Mouse (Mus musculus): ENCODE measurements around the gene Ppp2r2d. TPM values are rescaled to one million over a fixed set of nuclear protein-coding genes. Genes with fewer than 3 reads are reported as not detected.

Gene Ppp2r2d
- polyA plus RNA-seq, 1 experiment from 2014 or later = 34.9 TPM

DNA sequence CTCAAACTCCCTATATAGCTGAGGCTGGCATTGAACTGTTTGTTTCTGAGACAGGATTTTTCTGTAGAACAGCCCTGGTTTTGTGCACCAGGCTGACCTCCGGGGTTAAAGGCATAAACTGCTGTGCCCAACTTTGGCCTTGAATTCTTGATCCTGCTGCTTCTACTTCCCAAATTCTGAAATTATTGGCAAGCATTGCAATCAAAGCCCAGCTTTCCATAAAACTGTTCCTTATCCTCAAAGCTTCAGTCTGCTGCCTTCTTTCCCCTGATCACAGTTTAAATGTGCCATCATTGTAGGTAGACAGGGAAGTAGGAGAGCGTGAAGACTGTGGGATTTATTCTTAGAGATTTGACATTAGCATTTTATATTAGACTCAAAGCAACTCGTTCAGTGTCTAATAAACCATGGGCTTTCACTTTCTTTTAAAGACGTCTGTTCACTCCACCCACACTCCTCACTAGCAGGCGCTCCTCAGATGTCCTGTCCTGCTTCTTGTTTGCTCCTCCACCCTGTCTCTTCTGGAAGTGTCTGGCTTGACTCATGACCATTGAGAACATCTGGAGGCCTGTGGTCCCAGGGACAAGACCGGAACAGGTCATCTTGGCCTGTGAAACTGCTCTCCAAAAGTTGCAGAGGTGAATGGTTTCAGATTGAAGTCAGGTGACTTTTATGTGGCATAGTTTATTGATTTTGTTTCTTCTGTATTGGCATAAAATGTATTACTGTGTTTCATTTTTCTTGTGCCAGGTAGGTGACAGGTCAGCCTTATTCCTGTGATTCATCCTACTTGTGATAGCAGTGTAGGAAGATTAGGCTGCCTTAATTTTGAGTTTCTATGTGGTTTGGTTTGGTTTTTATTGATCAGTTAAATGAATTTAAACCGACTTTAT, 2.4 kb downstream of the Ppp2r2d start:
- 0 out of 2 replicates have a peak overlapping the region, but pooled peaks have one; percentile 94 for H3K9ac ChIP-seq (replicated peaks; ENCODE audit: low read depth, low read length)
- peak overlapping the region; percentile 91; the same call in 1 of the 2 replicates for H3K4me2 ChIP-seq (replicated peaks; ENCODE audit: low read depth, low read length)
- WGBS = 73% methylated on average over 7 of the region's 7 CpGs
- no peak overlapping the region for H3K27ac ChIP-seq (ENCODE audit: low read length)
- ATAC-seq (ENCODE audit: insufficient number of reproducible peaks, insufficient read depth, low FRiP score, low read depth) = no peak
- H3K27me3 ChIP-seq (ENCODE audit: control insufficient read depth, insufficient read depth, low read length) = no peaks in the 10 kb centered on the region
- peak overlapping the region; percentile 98; the same call in 1 of the 2 replicates for H3K4me3 ChIP-seq (ENCODE audit: low read depth, low read length)
- peaks cover 25% of the 10 kb centered on the region for H3K36me3 ChIP-seq (ENCODE audit: control insufficient read depth, insufficient read depth, low read length)
- no peaks in the 10 kb centered on the region for H3K9me3 ChIP-seq (ENCODE audit: control insufficient read depth, low read depth, low read length)
- peaks cover 24% of the 10 kb centered on the region for H3K4me1 ChIP-seq (ENCODE audit: control insufficient read depth, insufficient read depth, low read length)

DNA sequence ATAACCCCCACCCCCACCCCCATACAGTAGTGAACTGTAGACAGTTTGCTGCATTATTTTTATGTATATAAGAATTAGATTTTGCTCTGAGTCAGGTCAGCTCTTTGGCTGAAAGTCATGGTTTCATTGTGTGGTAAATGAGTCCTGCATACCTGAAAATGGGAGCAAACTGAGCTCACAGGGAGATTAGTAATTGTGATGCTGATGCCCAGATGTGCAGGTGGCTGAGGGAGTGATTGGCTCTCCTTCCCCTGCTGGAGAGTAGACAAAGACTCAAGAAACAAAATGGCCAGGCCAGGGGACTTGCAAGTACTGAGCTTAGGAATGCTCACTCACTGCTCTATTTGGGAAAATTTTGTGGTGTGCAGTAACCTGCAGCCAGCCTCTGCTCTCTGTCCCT, 4.2 kb downstream of the Ppp2r2d start:
- Histone ChIP-seq H3K27ac (ENCODE audit: low read length) (no peak overlapping the region), H3K27me3 (ENCODE audit: control insufficient read depth, insufficient read depth, low read length) (no peaks in the 10 kb centered on the region), H3K4me3 (ENCODE audit: low read depth, low read length) (no peak overlapping the region), H3K9ac (replicated peaks; ENCODE audit: low read depth, low read length) (no peak overlapping the region), H3K4me1 (ENCODE audit: control insufficient read depth, insufficient read depth, low read length) (peaks cover 17% of the 10 kb centered on the region), H3K9me3 (ENCODE audit: control insufficient read depth, low read depth, low read length) (no peaks in the 10 kb centered on the region), H3K36me3 (ENCODE audit: control insufficient read depth, insufficient read depth, low read length) (peaks cover 35% of the 10 kb centered on the region), H3K4me2 (replicated peaks; ENCODE audit: low read depth, low read length) (no peak overlapping the region)
- ATAC-seq (ENCODE audit: insufficient number of reproducible peaks, insufficient read depth, low FRiP score, low read depth) = no peak

DNA sequence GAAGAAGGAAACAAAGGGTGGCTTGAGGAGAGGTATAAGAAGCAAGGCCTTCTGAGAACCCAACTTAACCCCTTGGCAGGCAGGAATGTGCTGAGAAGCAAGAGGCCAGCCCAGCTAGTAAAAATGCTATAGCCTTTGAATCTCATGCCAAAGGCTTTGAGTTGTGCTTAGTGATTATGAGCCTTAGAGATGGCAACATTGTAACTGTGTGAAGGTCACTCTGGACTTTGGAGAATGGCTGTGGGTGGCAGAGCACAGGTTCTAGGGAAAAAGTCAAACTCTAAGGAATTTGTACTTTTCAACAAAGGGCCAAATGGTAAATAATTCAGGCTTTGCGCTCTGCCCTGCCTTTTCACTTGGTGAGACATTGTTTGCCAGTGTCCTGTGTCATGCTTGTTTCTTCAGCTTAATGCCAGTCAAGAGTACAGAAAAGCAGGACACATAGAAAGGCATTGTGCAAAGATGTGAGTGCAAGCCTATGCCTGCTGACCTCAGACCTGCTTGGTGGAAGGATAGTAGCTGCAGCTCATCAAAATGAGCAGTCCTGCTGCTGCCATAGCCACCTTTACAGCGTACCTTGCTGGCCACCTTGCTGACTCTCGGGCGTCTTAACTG, 7.6 kb downstream of the Ppp2r2d start:
- H3K4me2 ChIP-seq (replicated peaks; ENCODE audit: low read depth, low read length) = no peak overlapping the region
- peaks cover 42% of the 10 kb centered on the region for H3K36me3 ChIP-seq (ENCODE audit: control insufficient read depth, insufficient read depth, low read length)
- H3K9ac ChIP-seq (replicated peaks; ENCODE audit: low read depth, low read length) = no peak overlapping the region
- 92% methylated on average over 4 of the region's 4 CpGs for WGBS
- no peak overlapping the region for H3K4me3 ChIP-seq (ENCODE audit: low read depth, low read length)
- ATAC-seq (ENCODE audit: insufficient number of reproducible peaks, insufficient read depth, low FRiP score, low read depth) = no peak
- no peaks in the 10 kb centered on the region for H3K9me3 ChIP-seq (ENCODE audit: control insufficient read depth, low read depth, low read length)
- H3K27ac ChIP-seq (ENCODE audit: low read length) = no peak overlapping the region
- H3K4me1 ChIP-seq (ENCODE audit: control insufficient read depth, insufficient read depth, low read length) = peaks cover under 1% of the 10 kb centered on the region; the same call in 1 of the 2 replicates
- no peaks in the 10 kb centered on the region for H3K27me3 ChIP-seq (ENCODE audit: control insufficient read depth, insufficient read depth, low read length)

DNA sequence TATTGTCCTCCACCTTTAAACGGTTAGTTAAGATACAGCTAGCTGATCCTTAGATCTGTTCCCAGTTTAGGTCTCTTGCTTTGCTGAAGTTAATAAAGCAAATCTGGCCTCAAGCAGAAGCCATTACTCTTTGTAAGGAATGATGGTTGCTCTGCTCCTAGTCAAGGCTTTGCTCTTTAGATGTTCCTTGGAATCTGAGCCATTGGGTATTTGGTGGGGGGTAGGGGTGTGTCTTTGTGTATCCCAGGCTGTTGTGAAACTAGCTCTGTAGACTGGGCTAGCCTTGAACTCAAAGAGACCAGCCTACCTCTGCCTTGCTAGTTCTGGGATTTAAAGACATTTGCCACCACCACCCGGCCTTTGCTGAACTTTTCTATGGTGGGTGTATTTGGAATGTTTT, 8.3 kb downstream of the Ppp2r2d start:
- Histone ChIP-seq H3K27me3 (ENCODE audit: control insufficient read depth, insufficient read depth, low read length) (no peaks in the 10 kb centered on the region), H3K9ac (replicated peaks; ENCODE audit: low read depth, low read length) (no peak overlapping the region), H3K4me1 (ENCODE audit: control insufficient read depth, insufficient read depth, low read length) (no peaks in the 10 kb centered on the region), H3K4me2 (replicated peaks; ENCODE audit: low read depth, low read length) (no peak overlapping the region), H3K4me3 (ENCODE audit: low read depth, low read length) (no peak overlapping the region), H3K36me3 (ENCODE audit: control insufficient read depth, insufficient read depth, low read length) (peaks cover 41% of the 10 kb centered on the region), H3K27ac (ENCODE audit: low read length) (no peak overlapping the region), H3K9me3 (ENCODE audit: control insufficient read depth, low read depth, low read length) (no peaks in the 10 kb centered on the region)
- ATAC-seq (ENCODE audit: insufficient number of reproducible peaks, insufficient read depth, low FRiP score, low read depth) = no peak
- WGBS = 94% methylated on average over 2 of the region's 2 CpGs

DNA sequence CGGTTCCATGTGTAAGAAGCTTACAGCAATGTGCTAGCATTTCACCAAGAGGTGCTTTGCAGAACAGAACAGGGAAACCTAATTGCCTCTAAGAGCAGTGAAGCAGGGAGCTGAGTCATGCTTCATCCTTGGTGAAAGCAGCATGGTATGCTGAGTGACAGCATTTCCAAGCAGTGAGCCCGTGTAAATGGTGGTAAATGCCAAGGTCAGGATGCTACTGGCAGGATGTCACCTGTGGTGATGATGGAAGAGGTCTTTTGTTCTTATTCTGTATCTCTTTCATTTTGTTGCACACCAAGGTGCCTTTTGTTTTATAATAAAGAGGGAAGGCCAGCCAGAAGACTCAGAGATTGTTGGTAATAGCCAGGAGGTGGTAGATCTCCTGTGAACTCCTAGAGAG, 10.8 kb downstream of the Ppp2r2d start:
- H3K4me2 ChIP-seq (replicated peaks; ENCODE audit: low read depth, low read length) = no peak overlapping the region
- peaks cover 35% of the 10 kb centered on the region for H3K36me3 ChIP-seq (ENCODE audit: control insufficient read depth, insufficient read depth, low read length)

DNA sequence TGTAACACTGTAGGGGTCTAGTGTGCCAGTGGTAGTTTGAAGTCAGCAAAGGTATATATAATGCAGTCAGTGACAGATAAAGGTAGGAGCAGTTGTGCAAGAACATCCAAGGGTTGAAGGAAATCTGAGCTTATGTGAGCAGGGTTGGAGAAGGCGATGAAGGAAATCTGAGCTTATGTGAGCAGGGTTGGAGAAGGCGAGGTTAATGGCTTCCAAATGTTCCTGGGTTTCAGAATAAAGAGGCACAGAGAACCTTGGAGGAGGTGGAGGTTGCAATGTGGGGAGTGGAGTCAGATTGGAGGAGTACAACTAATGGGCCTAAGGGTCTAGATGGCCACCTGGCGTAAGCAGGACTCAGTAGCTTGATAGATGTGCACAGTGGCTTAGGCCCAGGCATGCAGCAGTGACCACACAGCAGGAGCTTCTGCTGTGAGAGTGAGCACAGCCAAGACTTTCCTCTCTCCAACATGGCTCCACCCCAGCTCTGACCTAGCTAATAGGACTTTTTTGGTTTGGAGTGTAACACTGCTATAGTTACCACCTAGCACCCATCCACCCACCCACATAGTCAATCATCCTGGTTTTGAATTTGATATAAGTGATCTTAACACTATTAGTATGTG, 18.2 kb downstream of the Ppp2r2d start:
- no peak for ATAC-seq (ENCODE audit: insufficient number of reproducible peaks, insufficient read depth, low FRiP score, low read depth)
- no peak overlapping the region for H3K4me2 ChIP-seq (replicated peaks; ENCODE audit: low read depth, low read length)

More for the DNA sequence above, 10.8 kb downstream of the Ppp2r2d start:
- H3K27me3 ChIP-seq (ENCODE audit: control insufficient read depth, insufficient read depth, low read length) = no peaks in the 10 kb centered on the region
- WGBS = 72% methylated on average over 2 of the region's 2 CpGs
- no peak for ATAC-seq (ENCODE audit: insufficient number of reproducible peaks, insufficient read depth, low FRiP score, low read depth)
- H3K4me1 ChIP-seq (ENCODE audit: control insufficient read depth, insufficient read depth, low read length) = no peaks in the 10 kb centered on the region
- H3K4me3 ChIP-seq (ENCODE audit: low read depth, low read length) = no peak overlapping the region
- no peak overlapping the region for H3K27ac ChIP-seq (ENCODE audit: low read length)
- H3K9me3 ChIP-seq (ENCODE audit: control insufficient read depth, low read depth, low read length) = no peaks in the 10 kb centered on the region
- H3K9ac ChIP-seq (replicated peaks; ENCODE audit: low read depth, low read length) = no peak overlapping the region

DNA sequence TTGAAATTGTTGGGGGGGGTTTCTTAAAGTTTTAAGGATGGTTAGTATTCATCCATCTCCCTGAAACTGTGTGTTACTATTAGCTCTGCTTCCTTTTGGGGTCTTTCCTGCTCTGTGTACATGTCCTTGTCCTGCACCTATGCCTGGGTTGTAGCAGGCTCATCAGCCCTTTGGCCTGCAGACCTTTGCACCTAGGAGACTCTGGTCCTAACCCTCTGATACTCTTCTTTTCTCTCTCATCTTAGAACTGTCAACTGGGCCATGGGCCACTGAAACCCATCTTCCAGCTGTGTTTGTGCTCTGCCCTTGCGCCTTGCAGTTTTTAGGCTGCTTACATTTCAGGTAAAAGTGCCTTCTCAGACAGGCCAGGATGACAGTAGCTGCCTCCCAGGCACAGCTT, 18.9 kb downstream of the Ppp2r2d start:
- Histone ChIP-seq H3K36me3 (ENCODE audit: control insufficient read depth, insufficient read depth, low read length) (peaks cover 16% of the 10 kb centered on the region), H3K4me1 (ENCODE audit: control insufficient read depth, insufficient read depth, low read length) (no peaks in the 10 kb centered on the region), H3K9ac (replicated peaks; ENCODE audit: low read depth, low read length) (no peak overlapping the region), H3K4me3 (ENCODE audit: low read depth, low read length) (no peak overlapping the region), H3K9me3 (ENCODE audit: control insufficient read depth, low read depth, low read length) (no peaks in the 10 kb centered on the region), H3K27ac (ENCODE audit: low read length) (no peak overlapping the region), H3K27me3 (ENCODE audit: control insufficient read depth, insufficient read depth, low read length) (no peaks in the 10 kb centered on the region), H3K4me2 (replicated peaks; ENCODE audit: low read depth, low read length) (no peak overlapping the region)
- no peak for ATAC-seq (ENCODE audit: insufficient number of reproducible peaks, insufficient read depth, low FRiP score, low read depth)
- WGBS = 91% methylated on average over 1 of the region's 1 CpGs

More for the DNA sequence above, 18.2 kb downstream of the Ppp2r2d start:
- peaks cover 9% of the 10 kb centered on the region for H3K36me3 ChIP-seq (ENCODE audit: control insufficient read depth, insufficient read depth, low read length)
- no peaks in the 10 kb centered on the region for H3K4me1 ChIP-seq (ENCODE audit: control insufficient read depth, insufficient read depth, low read length)
- no peaks in the 10 kb centered on the region for H3K27me3 ChIP-seq (ENCODE audit: control insufficient read depth, insufficient read depth, low read length)
- no peak overlapping the region for H3K27ac ChIP-seq (ENCODE audit: low read length)
- no peak overlapping the region for H3K4me3 ChIP-seq (ENCODE audit: low read depth, low read length)
- H3K9me3 ChIP-seq (ENCODE audit: control insufficient read depth, low read depth, low read length) = no peaks in the 10 kb centered on the region
- 82% methylated on average over 3 of the region's 3 CpGs for WGBS
- H3K9ac ChIP-seq (replicated peaks; ENCODE audit: low read depth, low read length) = no peak overlapping the region

DNA sequence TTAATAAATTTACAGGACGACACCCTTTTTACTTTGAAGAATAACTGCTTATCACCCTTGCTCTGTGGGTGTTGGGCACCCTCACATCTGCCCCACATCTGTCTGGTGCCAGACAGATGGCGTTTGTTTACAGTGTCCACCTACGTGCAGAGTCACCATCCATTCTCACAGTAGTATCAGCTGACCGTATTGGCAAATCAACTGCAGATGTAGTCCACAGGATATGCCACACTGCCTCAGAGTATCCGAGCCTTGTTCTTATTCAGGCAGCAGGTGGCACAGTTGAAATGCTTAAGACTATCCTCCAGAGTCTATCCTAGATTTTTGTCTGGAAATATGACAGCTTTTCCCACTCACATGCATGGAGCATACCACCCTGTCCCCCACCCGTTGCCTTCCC, 21.4 kb downstream of the Ppp2r2d start:
- Histone ChIP-seq H3K4me2 (replicated peaks; ENCODE audit: low read depth, low read length) (no peak overlapping the region), H3K27me3 (ENCODE audit: control insufficient read depth, insufficient read depth, low read length) (no peaks in the 10 kb centered on the region), H3K27ac (ENCODE audit: low read length) (no peak overlapping the region), H3K36me3 (ENCODE audit: control insufficient read depth, insufficient read depth, low read length) (peaks cover 34% of the 10 kb centered on the region), H3K4me1 (ENCODE audit: control insufficient read depth, insufficient read depth, low read length) (no peaks in the 10 kb centered on the region), H3K4me3 (ENCODE audit: low read depth, low read length) (no peak overlapping the region), H3K9ac (replicated peaks; ENCODE audit: low read depth, low read length) (no peak overlapping the region), H3K9me3 (ENCODE audit: control insufficient read depth, low read depth, low read length) (no peaks in the 10 kb centered on the region)
- no peak for ATAC-seq (ENCODE audit: insufficient number of reproducible peaks, insufficient read depth, low FRiP score, low read depth)
- 71% methylated on average over 6 of the region's 6 CpGs for WGBS
